Mouse (Mus musculus) stomach, embryonic 14.5 days (tissue): ENCODE data around the gene Uqcc2. TPM values are rescaled to one million over a fixed set of nuclear protein-coding genes. Genes with fewer than 3 reads are reported as not detected.
A peak's percentile ranks its signal among the peaks of the same experiment; 100 is the strongest.

ENCODE experiments used
- ATAC-seq: fragments of 200-750 bp; cut with Nextera tagmentation; 2 replicates; pipeline ENCODE4 v1.8.0; 2017; ENCODE audit warnings: low read depth, moderate TSS enrichment; ENCODE audit not compliant: insufficient number of reproducible peaks, insufficient read depth, low FRiP score
- H3K27ac ChIP-seq: fragments of 300-500 bp; sonication (generic); 2 replicates; pipeline ENCODE4 v1.5.1; 2014; ENCODE audit warnings: mild to moderate bottlenecking, low read length, moderate library complexity, mixed read lengths
- H3K27me3 ChIP-seq: fragments of 300-500 bp; sonication (generic); 2 replicates; pipeline ENCODE4 v1.6.1; 2014; ENCODE audit warnings: low read length, control low read depth, mixed read lengths; ENCODE audit not compliant: control insufficient read depth, insufficient read depth
- H3K36me3 ChIP-seq: fragments of 300-500 bp; sonication (generic); 2 replicates; pipeline ENCODE4 v1.6.1; 2014; ENCODE audit warnings: mild to moderate bottlenecking, control low read depth, low read length, moderate library complexity, mixed read lengths; ENCODE audit not compliant: control insufficient read depth, insufficient read depth
- H3K4me1 ChIP-seq: fragments of 300-500 bp; sonication (generic); 2 replicates; pipeline ENCODE4 v1.6.1; 2014; ENCODE audit warnings: low read length, control low read depth, mixed read lengths; ENCODE audit not compliant: control insufficient read depth, insufficient read depth
- H3K4me2 ChIP-seq: fragments of 300-500 bp; sonication (generic); replicated peaks from 2 replicates; pipeline ENCODE4 v1.6.1; 2014; ENCODE audit warnings: low read depth, low read length, control low read depth
- H3K4me3 ChIP-seq: fragments of 300-500 bp; sonication (generic); 2 replicates; pipeline ENCODE4 v1.5.1; 2014; ENCODE audit warnings: low read depth, low read length, control low read depth
- H3K9ac ChIP-seq: fragments of 300-500 bp; sonication (generic); replicated peaks from 2 replicates; pipeline ENCODE4 v1.6.1; 2014; ENCODE audit warnings: low read depth, mild to moderate bottlenecking, control low read depth, low read length, moderate library complexity, mixed read lengths
- H3K9me3 ChIP-seq: fragments of 300-500 bp; sonication (generic); 2 replicates; pipeline ENCODE4 v1.6.1; 2016; ENCODE audit warnings: low read depth, low read length, control low read depth; ENCODE audit not compliant: control insufficient read depth
- WGBS: fragments of 180-500 bp; shearing (Covaris S2); extraction: QIAGEN DNeasy Blood & Tissue Kit; methylation state at CpG from one replicate; pipeline ENCODE4 v1.1.7; 2014; 5-methylcytosine and 5-hydroxymethylcytosine counted together
- polyA plus RNA-seq: library from polyadenylated mRNA; unstranded; fragments of >200 nt; fragmentation: Nextera tagmentation; extraction: Ambion mirVana; gene quantifications from 2 replicates; pipeline ENCODE4 v1.2.1, GENCODE M21; 2014

Uqcc2 gene
- 296 and 362 TPM in 2 replicates for polyA plus RNA-seq

DNA sequence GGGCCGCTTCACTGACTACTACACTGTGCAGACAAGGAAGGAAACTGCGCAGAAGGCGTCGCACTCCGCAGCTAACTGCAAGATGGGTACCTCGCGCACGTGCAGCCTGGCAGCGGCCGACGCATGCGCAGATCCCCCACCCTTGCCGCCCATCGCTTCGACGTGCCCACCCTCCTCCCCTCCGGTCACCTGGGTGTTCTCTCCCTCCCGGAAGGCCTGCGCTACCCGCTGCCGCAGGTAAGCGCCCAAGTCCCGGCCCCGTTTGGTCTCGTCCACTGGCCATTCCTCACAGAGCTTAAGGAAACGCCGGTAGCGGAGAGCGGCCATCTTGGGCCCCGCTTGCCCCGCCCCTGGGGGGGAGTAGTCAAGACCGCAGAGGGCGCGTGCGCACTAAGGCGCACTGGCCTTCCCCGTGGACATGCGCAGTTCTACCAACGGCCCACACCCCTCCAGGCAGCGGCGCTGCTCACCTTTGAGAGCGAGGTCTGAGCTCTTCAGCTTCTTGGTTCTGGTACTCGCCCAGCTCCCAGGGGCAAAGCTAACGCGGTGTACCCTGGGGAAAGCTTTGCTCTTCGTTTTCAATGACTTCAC is at the start of gene Uqcc2:
TSS of gene Uqcc2 (minus strand) at position 366 of the 591 bp plus-strand sequence.
- no peaks in the 10 kb centered on the region for H3K9me3 ChIP-seq
- H3K4me1 ChIP-seq = peaks cover 26% of the 10 kb centered on the region
- under 1% methylated on average over 46 of the region's 46 CpGs for WGBS
- peak; percentile 92 for ATAC-seq
- H3K4me3 ChIP-seq = peak within 1 kb of the TSS; percentile 69
- H3K27ac ChIP-seq = peak within 1 kb of the TSS; percentile 58; the same call in 1 of the 2 replicates
- no peaks in the 10 kb centered on the region for H3K27me3 ChIP-seq
- H3K36me3 ChIP-seq = no peaks in the 10 kb centered on the region; the same call in 1 of the 2 replicates
- peak within 1 kb of the TSS; percentile 57 for H3K9ac ChIP-seq
- peak within 1 kb of the TSS; percentile 53 for H3K4me2 ChIP-seq

GRCm38 (mm10) chr17:27182401-27182800 is 48.7 kb upstream of the Uqcc2 start:
- Histone ChIP-seq H3K9ac (no peak overlapping the region), H3K27me3 (no peaks in the 10 kb centered on the region), H3K4me2 (no peak overlapping the region), H3K4me3 (no peak overlapping the region), H3K27ac (no peak overlapping the region), H3K36me3 (no peaks in the 10 kb centered on the region), H3K4me1 (no peaks in the 10 kb centered on the region), H3K9me3 (no peaks in the 10 kb centered on the region)
- whole genome bisulfite sequencing = 77% methylated on average over 5 of the region's 5 CpGs
- no peak for ATAC-seq

GRCm38 (mm10) chr17:27181666-27182065 is 48.0 kb upstream of the Uqcc2 start:
- no peaks in the 10 kb centered on the region for H3K4me1 ChIP-seq
- 32% methylated on average over 3 of the region's 3 CpGs for WGBS

DNA sequence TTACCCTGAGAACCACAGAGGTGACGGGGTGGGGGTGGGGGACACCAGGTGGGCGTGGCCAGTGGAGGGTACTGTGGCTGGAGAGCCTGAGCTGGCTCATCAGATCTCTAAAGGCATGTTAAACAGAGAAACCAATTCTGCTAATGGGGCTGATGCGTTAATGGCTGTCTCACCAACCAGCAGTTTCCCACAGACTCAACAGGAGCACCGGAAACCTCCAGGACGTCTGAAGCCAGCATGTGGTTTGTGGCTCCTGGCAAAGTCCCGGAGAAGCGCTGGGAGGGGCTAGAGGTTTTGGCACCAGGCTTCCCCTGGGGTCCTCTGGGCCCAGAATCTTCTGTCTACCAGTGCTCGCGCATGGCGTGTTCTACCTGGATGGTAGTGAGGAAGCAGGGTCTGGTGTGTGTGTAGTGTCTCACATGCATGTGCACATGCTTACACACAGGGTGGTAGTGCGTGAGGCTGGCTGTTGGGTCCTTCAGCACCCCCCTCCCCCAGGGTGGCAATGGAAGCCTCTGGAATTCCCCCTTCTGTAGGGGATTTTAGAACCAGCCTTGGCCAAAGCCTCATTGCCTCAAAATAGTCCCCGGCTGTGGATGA is 46.1 kb upstream of the Uqcc2 start:
- no peak for ATAC-seq
- no peak overlapping the region for H3K4me3 ChIP-seq
- no peaks in the 10 kb centered on the region for H3K27me3 ChIP-seq
- no peaks in the 10 kb centered on the region for H3K9me3 ChIP-seq
- H3K36me3 ChIP-seq = no peaks in the 10 kb centered on the region
- WGBS = 58% methylated on average over 12 of the region's 12 CpGs
- H3K4me1 ChIP-seq = peaks cover 13% of the 10 kb centered on the region; the same call in 1 of the 2 replicates
- H3K4me2 ChIP-seq = no peak overlapping the region
- H3K9ac ChIP-seq = no peak overlapping the region
- no peak overlapping the region for H3K27ac ChIP-seq

More at GRCm38 (mm10) chr17:27181666-27182065, 48.0 kb upstream of the Uqcc2 start:
- H3K9me3 ChIP-seq = no peaks in the 10 kb centered on the region
- H3K4me2 ChIP-seq = no peak overlapping the region
- no peak overlapping the region for H3K27ac ChIP-seq
- no peak overlapping the region for H3K9ac ChIP-seq
- no peaks in the 10 kb centered on the region for H3K36me3 ChIP-seq
- no peak for ATAC-seq
- H3K27me3 ChIP-seq = no peaks in the 10 kb centered on the region
- H3K4me3 ChIP-seq = no peak overlapping the region

GRCm38 (mm10) chr17:27178427-27179177 is 44.9 kb upstream of the Uqcc2 start:
- Histone ChIP-seq H3K27me3 (no peaks in the 10 kb centered on the region), H3K9me3 (no peaks in the 10 kb centered on the region), H3K36me3 (no peaks in the 10 kb centered on the region), H3K9ac (no peak overlapping the region), H3K4me3 (no peak overlapping the region), H3K27ac (no peak overlapping the region), H3K4me2 (no peak overlapping the region), H3K4me1 (peaks cover 13% of the 10 kb centered on the region; the same call in 1 of the 2 replicates)
- WGBS = 91% methylated on average over 17 of the region's 17 CpGs
- no peak for ATAC-seq

GRCm38 (mm10) chr17:27178019-27178418 is 44.3 kb upstream of the Uqcc2 start:
- ATAC-seq = no peak
- 93% methylated on average over 9 of the region's 9 CpGs for WGBS

DNA sequence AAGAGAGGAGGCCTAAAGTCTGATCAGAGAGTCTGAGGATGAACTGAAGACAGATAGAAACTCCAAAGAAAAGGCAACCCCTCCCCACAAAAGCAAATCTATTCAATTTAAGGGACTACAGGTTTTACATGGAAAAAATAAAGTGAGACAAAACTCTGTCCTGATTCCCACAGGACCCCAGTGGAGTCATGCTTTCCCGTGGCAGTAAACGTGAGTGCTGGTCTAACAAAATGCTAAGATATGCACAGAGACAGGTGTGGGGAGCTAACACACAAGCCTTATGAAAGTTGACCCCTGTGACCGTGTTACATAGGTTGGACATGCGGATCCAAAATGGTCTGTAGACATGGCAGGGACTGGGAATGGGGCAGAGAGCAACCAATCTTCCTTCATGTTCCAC is 43.0 kb upstream of the Uqcc2 start:
- Histone ChIP-seq H3K9ac (no peak overlapping the region), H3K36me3 (no peaks in the 10 kb centered on the region), H3K27ac (no peak overlapping the region), H3K9me3 (no peaks in the 10 kb centered on the region), H3K27me3 (no peaks in the 10 kb centered on the region), H3K4me3 (no peak overlapping the region), H3K4me2 (no peak overlapping the region), H3K4me1 (peaks cover 13% of the 10 kb centered on the region; the same call in 1 of the 2 replicates)
- no peak for ATAC-seq
- WGBS = 93% methylated on average over 4 of the region's 4 CpGs

More at GRCm38 (mm10) chr17:27178019-27178418, 44.3 kb upstream of the Uqcc2 start:
- Histone ChIP-seq H3K9ac (no peak overlapping the region), H3K9me3 (no peaks in the 10 kb centered on the region), H3K27me3 (no peaks in the 10 kb centered on the region), H3K4me1 (peaks cover 13% of the 10 kb centered on the region; the same call in 1 of the 2 replicates), H3K4me3 (no peak overlapping the region), H3K4me2 (no peak overlapping the region), H3K36me3 (no peaks in the 10 kb centered on the region), H3K27ac (no peak overlapping the region)

- Histone ChIP-seq H3K4me2 (no peak overlapping the region), H3K9me3 (no peaks in the 10 kb centered on the region), H3K4me3 (no peak overlapping the region), H3K36me3 (no peaks in the 10 kb centered on the region), H3K27me3 (no peaks in the 10 kb centered on the region), H3K9ac (no peak overlapping the region), H3K27ac (no peak overlapping the region), H3K4me1 (peaks cover 13% of the 10 kb centered on the region; the same call in 1 of the 2 replicates)
- WGBS = 73% methylated on average over 3 of the region's 3 CpGs
- ATAC-seq = no peak
These were observed 42.6 kb upstream of the Uqcc2 start for GRCm38 (mm10) chr17:27176287-27176686.
